Mouse (Mus musculus): ENCODE data around the gene Myo1h. TPM values are rescaled to one million over a fixed set of nuclear protein-coding genes. Genes with fewer than 3 reads are reported as not detected.

Gene Myo1h
- polyA plus RNA-seq, 1 experiment, result 0.69 TPM

DNA sequence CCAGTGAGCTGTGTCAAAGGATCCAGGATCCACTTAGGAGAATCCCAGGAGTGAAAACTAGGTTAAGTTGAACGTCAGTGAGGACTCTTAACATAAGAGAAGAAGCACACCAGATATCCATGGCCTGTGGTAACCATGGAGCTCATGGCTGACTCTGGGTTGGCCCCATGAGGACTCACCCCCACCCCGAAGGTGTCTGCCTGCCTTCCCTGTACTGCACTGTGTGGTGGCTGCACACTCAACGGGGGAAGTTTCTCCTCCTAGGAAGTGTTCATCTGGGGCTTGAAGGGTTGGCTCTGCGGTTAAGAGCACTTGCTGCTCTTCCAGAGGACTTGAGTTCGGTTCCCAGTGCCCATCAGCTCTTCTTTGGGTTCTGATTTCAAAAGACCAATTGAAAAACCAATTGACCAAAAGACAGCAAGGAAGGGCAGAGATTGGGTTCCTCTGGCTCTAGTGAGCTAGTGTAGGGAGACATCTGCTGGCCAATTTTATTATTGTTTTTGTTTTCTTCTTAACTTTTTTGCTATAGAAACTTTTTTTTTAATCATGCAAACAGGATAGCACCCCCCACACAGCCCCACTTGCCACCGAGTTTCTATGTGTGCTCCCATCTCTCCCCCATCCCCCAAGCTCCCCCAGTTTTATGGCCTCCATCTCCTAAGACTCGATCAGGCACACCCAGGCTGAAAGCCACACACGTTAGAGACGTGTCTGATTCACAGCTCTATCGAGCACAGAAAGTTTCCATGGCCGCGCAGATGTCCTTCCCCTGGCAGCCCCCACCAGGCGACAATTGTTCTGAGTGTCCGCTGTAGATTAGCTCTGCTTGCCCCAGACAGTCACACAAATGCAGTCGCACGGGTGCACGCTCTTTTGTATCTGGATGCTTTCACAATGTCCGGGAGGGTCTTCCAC lies 20.1 kb downstream of the Myo1h start:
- DNase-seq, result peak in 1 of 2 experiments; percentile 9
- TF ChIP-seq POLR2A (IDR thresholded peaks at IDR 0.05; ENCODE audit: borderline replicate concordance, insufficient read depth, low read length) (no peak), CTCF (IDR thresholded peaks at IDR 0.05; ENCODE audit: borderline replicate concordance, insufficient read depth, low read depth, low read length) (peak; percentile 51; the same call in 1 of the 2 replicates)

GRCm38 (mm10) chr5:114309680-114310036 lies 20.7 kb downstream of the Myo1h start:
- TF ChIP-seq POLR2A (IDR thresholded peaks at IDR 0.05; ENCODE audit: borderline replicate concordance, insufficient read depth, low read length), result no peak
- no peak for TF ChIP-seq CTCF (IDR thresholded peaks at IDR 0.05; ENCODE audit: borderline replicate concordance, insufficient read depth, low read depth, low read length)
- WGBS, result 30% methylated on average over 11 of the region's 11 CpGs
- Histone ChIP-seq H3K27me3 (ENCODE audit: control insufficient read depth, insufficient read depth, low read length) (no peaks in the 10 kb centered on the region), H3K27ac (ENCODE audit: insufficient read depth, low read length) (no peak overlapping the region), H3K4me1 (ENCODE audit: control insufficient read depth, insufficient read depth, low read length) (no peaks in the 10 kb centered on the region), H3K4me3 (replicated peaks; ENCODE audit: insufficient read depth, low read depth, low read length) (no peak overlapping the region)
- no peak for DNase-seq

More for the DNA sequence above, 20.1 kb downstream of the Myo1h start:
- Histone ChIP-seq H3K27me3 (ENCODE audit: control insufficient read depth, insufficient read depth, low read length) (no peaks in the 10 kb centered on the region), H3K4me3 (replicated peaks; ENCODE audit: insufficient read depth, low read depth, low read length) (no peak overlapping the region), H3K4me1 (ENCODE audit: control insufficient read depth, insufficient read depth, low read length) (no peaks in the 10 kb centered on the region), H3K27ac (ENCODE audit: insufficient read depth, low read length) (no peak overlapping the region)
- whole genome bisulfite sequencing, result 23% methylated on average over 18 of the region's 18 CpGs

- H3K4me1 ChIP-seq (ENCODE audit: control insufficient read depth, insufficient read depth, low read length), result peaks cover 2% of the 10 kb centered on the region; the same call in 1 of the 2 replicates
- H3K27me3 ChIP-seq (ENCODE audit: control insufficient read depth, insufficient read depth, low read length), result no peaks in the 10 kb centered on the region
- TF ChIP-seq CTCF (IDR thresholded peaks at IDR 0.05; ENCODE audit: borderline replicate concordance, insufficient read depth, low read depth, low read length), result no peak
- TF ChIP-seq POLR2A (IDR thresholded peaks at IDR 0.05; ENCODE audit: borderline replicate concordance, insufficient read depth, low read length), result no peak
- no peak overlapping the region for H3K27ac ChIP-seq (ENCODE audit: insufficient read depth, low read length)
- DNase-seq, result no peak
- WGBS, result 63% methylated on average over 25 of the region's 25 CpGs
- no peak overlapping the region for H3K4me3 ChIP-seq (replicated peaks; ENCODE audit: insufficient read depth, low read depth, low read length)
Measured at GRCm38 (mm10) chr5:114323105-114323790, 34.3 kb downstream of the Myo1h start.

DNA sequence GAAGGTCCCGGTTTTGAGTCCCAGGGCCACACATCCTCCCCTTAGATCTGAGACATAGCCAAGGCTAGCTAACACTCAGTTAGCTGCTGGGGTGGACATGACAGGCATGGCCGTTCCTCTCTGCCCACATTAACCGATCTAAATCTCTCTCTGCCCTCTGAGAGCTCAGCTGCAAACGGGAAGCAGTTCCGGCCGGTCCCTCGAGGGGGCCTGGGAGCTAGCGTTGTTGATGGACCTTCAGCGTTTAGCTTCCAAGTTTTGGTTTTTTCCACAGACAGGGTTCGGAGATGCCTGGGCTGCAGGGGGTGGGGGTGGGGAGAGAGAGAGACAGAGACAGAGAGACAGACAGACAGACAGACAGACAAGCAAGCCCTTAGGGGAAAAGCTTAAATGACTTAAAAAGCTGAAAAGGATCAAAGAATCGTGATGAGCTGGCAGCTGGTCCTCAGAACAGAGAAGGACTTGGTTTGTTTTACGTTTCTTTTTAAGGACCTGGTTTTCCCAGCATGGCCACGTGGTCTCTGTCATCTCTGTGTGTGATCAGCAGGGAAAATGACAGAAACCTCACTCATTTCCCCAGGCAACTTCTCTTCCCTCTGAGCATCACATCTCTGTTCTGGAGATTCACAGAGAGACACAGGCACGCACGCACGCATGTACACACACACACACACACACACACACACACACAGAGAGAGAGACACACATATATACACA lies 35.0 kb downstream of the Myo1h start:
- no peaks in the 10 kb centered on the region for H3K27me3 ChIP-seq (ENCODE audit: control insufficient read depth, insufficient read depth, low read length)
- no peak for TF ChIP-seq POLR2A (IDR thresholded peaks at IDR 0.05; ENCODE audit: borderline replicate concordance, insufficient read depth, low read length)
- TF ChIP-seq CTCF (IDR thresholded peaks at IDR 0.05; ENCODE audit: borderline replicate concordance, insufficient read depth, low read depth, low read length), result peak; percentile 26; the same call in 1 of the 2 replicates
- 23% methylated on average over 16 of the region's 16 CpGs for WGBS
- H3K4me1 ChIP-seq (ENCODE audit: control insufficient read depth, insufficient read depth, low read length), result no peaks in the 10 kb centered on the region
- DNase-seq, result no peak
- H3K4me3 ChIP-seq (replicated peaks; ENCODE audit: insufficient read depth, low read depth, low read length), result no peak overlapping the region
- H3K27ac ChIP-seq (ENCODE audit: insufficient read depth, low read length), result no peak overlapping the region

DNA sequence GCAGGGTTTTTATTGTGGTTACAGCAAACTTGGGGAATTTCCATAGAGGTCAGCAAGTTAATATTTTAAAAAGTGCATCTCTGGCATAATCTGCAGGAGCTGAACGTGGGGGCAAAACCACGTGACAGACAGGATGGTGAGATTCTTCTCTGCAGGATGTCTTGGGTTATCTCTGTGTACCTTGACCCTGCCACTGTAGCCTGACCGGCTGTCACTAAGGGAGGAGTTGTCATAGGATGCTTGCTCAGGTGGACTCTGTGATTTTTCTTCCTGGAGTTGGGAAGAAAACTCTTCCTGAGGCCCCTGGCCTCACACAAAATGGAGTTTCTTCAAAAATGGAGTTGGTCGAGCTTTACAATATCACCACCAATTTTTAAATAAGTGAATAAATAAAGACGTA lies 54.0 kb downstream of the Myo1h start:
- DNase-seq, result no peak
- no peak overlapping the region for H3K27ac ChIP-seq (ENCODE audit: insufficient read depth, low read length)
- H3K4me3 ChIP-seq (replicated peaks; ENCODE audit: insufficient read depth, low read depth, low read length), result no peak overlapping the region
- 85% methylated on average over 5 of the region's 5 CpGs for WGBS
- TF ChIP-seq POLR2A (IDR thresholded peaks at IDR 0.05; ENCODE audit: borderline replicate concordance, insufficient read depth, low read length) (no peak), CTCF (IDR thresholded peaks at IDR 0.05; ENCODE audit: borderline replicate concordance, insufficient read depth, low read depth, low read length) (no peak)
- H3K4me1 ChIP-seq (ENCODE audit: control insufficient read depth, insufficient read depth, low read length), result no peaks in the 10 kb centered on the region
- no peaks in the 10 kb centered on the region for H3K27me3 ChIP-seq (ENCODE audit: control insufficient read depth, insufficient read depth, low read length)

GRCm38 (mm10) chr5:114343612-114344011 lies 54.6 kb downstream of the Myo1h start:
- WGBS, result 89% methylated on average over 7 of the region's 7 CpGs
- H3K27ac ChIP-seq (ENCODE audit: insufficient read depth, low read length), result no peak overlapping the region
- DNase-seq, result no peak
- TF ChIP-seq POLR2A (IDR thresholded peaks at IDR 0.05; ENCODE audit: borderline replicate concordance, insufficient read depth, low read length), result no peak
- no peaks in the 10 kb centered on the region for H3K27me3 ChIP-seq (ENCODE audit: control insufficient read depth, insufficient read depth, low read length)
- no peaks in the 10 kb centered on the region for H3K4me1 ChIP-seq (ENCODE audit: control insufficient read depth, insufficient read depth, low read length)
- no peak overlapping the region for H3K4me3 ChIP-seq (replicated peaks; ENCODE audit: insufficient read depth, low read depth, low read length)

GRCm38 (mm10) chr5:114345538-114345937 lies 56.6 kb downstream of the Myo1h start:
- Histone ChIP-seq H3K4me1 (ENCODE audit: control insufficient read depth, insufficient read depth, low read length) (no peaks in the 10 kb centered on the region), H3K27ac (ENCODE audit: insufficient read depth, low read length) (no peak overlapping the region), H3K4me3 (replicated peaks; ENCODE audit: insufficient read depth, low read depth, low read length) (no peak overlapping the region), H3K27me3 (ENCODE audit: control insufficient read depth, insufficient read depth, low read length) (no peaks in the 10 kb centered on the region)
- no peak for DNase-seq
- no peak for TF ChIP-seq POLR2A (IDR thresholded peaks at IDR 0.05; ENCODE audit: borderline replicate concordance, insufficient read depth, low read length)
- no peak for TF ChIP-seq CTCF (IDR thresholded peaks at IDR 0.05; ENCODE audit: borderline replicate concordance, insufficient read depth, low read depth, low read length)
- 59% methylated on average over 3 of the region's 3 CpGs for WGBS

Data from cerebellum, adult 2 months (tissue).